Mouse (Mus musculus): ENCODE results near the gene Hsd17b12. TPM values are rescaled to one million over a fixed set of nuclear protein-coding genes. Genes with fewer than 3 reads are reported as not detected.

Hsd17b12 gene
- polyA plus RNA-seq (2015; fragmentation: Nextera tagmentation; extraction: Ambion mirVana) = 23.9 and 48.2 TPM in 2 replicates

GRCm38 (mm10) chr2:94157592-94158519 is at the start of gene Hsd17b12:
TSS of gene Hsd17b12 (minus strand) at chr2:94157964.

DNA sequence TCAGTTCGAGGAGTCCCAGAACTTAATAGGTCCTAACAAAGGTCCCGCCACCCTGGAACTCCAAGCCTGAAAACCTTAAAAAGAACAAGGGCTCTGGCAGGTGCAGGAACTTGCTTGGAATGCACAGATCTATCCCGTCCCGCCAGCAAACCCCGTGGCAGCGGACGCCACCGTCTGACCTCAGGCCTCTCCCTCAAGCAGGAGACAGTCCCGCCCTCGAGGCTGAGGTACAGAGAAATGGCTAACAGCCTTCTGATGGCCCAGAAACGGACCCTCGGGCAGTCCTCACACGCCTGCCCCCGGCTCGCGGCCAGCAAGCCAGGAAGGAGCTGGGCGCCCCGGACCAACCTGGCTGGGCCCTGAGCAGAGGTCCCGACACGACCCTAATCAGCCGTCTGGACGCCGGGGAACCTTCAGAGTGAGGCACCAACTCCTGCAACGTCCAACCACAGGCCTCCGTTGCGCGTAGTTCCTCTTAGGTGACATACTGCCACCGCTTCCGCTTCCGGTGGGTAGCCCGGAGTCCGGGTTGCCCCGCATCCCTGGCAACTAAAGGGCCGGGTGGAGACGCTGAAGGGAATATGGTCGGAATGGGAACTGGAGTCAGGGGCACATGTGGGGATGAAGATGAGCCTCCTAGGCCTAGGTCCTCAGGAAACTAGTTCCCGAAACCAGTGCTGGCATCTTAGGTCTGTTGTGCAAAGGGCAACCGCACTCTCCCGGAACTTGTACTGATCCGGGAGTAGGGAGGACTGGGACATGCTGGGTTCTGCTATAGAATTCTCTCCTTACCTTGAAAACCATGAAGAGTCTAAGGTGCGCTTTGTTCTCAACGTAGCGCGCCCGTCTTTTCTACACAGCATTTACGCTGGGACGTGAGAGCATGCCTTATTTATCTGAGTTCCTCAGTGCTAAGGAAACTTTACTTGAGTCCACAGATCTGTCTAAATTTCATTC is 147.2 kb downstream of the Hsd17b12 start, which contains the start of gene Alkbh3:
Gene Alkbh3 (minus strand): TSS at position 473 of the 957 bp plus-strand sequence.

GRCm38 (mm10) chr2:93996254-93996653 is 161.5 kb downstream of the Hsd17b12 start, which contains the start of gene Gm27027:
TSS of gene Gm27027 (minus strand) at chr2:93996354.

Small RNA genes within 50 kb of the gene (microRNA-seq; reads per million reads assigned to microRNA genes)
- 0 reads per million in 2 experiments for gene Gm23630

Other genes with a start within 250 kb of the Hsd17b12 start
- gene Gm13889, start 200.8 kb downstream of the Hsd17b12 start, polyA plus RNA-seq (2015; fragmentation: Nextera tagmentation; extraction: Ambion mirVana) = 18.7 and 19.4 TPM in 2 replicates
- gene Gm27027, start 161.6 kb downstream of the Hsd17b12 start, polyA plus RNA-seq (2015; fragmentation: Nextera tagmentation; extraction: Ambion mirVana) = not detected in 2 replicates
- gene Alkbh3, start 147.2 kb downstream of the Hsd17b12 start, polyA plus RNA-seq (2015; fragmentation: Nextera tagmentation; extraction: Ambion mirVana) = 103 TPM in 2 replicates
- gene Ttc17, start 248.7 kb upstream of the Hsd17b12 start, polyA plus RNA-seq (2015; fragmentation: Nextera tagmentation; extraction: Ambion mirVana) = 9.7 TPM in 2 replicates

Measured in skeletal muscle tissue, postnatal 0 days (tissue).